19 mouse cellular contexts compared by ENCODE assay signal in the genomic region with DNA sequence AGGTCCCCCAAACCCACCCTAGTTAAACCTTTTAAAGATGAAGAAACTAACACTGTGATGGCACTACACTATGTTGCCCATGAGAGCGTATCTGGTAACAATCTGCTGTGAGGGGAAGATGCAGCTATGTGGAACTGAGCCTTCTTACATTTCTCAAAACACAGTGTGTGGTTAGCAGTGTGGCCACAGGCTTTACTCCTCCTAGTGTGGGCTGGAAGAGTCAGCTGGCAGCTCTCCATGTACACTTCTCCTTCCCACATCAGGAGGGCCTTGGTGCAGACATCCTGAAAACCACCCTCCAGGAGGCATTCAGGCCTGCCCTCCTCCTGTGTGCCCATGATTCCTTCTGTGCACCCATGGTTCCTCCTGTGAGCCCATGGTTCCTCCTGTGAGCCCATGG.
DNase-seq lines count a peak whose midpoint lies in the region; ATAC-seq and TF ChIP-seq lines count a peak whose summit lies in the region.
"Had no signal": no experiment of that assay in that cellular context is flagged by ENCODE, and none has a peak within 500 bp of the region (broad histone marks: within the 10 kb centered on the region; RNA-seq: fewer than 3 reads in every experiment).

No protein-coding gene starts in this region.

- DNase-seq in heart, adult 11 months = peak; percentile 49
- no peak for DNase-seq in heart, postnatal 10 days
- DNase-seq in 3134 (ENCODE audit: extremely low read depth, insufficient read length, low spot score) = peak; percentile 3
- peak; percentile 17 for DNase-seq in MEL (ENCODE audit: low read depth, low spot score)
- DNase-seq in lung, postnatal 10 days = no peak
- DNase-seq: heart, adult 18-20 months; lung, embryonic 14.5 days; thymus, postnatal 36 days had no signal

- no peaks in the 10 kb centered on the region for H3K4me1 ChIP-seq in MEL (ENCODE audit: control insufficient read depth in 1 of 2, insufficient read depth in 2 of 2, low read length in 2 of 2)
- H3K4me1 ChIP-seq in intestine, embryonic 16.5 days (ENCODE audit: control insufficient read depth, insufficient read depth, low read length) = no peaks in the 10 kb centered on the region
- H3K4me1 ChIP-seq: heart, embryonic 15.5 days; hindbrain, embryonic 12.5 days; intestine, embryonic 15.5 days; neural tube, embryonic 13.5 days had no signal

- no peak for TF ChIP-seq POLR2A in MEL (IDR thresholded peaks at IDR 0.05; ENCODE audit: control insufficient read depth in 1 of 2, insufficient read depth in 1 of 2, low read depth in 1 of 2, low read length in 2 of 2, poor library complexity in 1 of 2)

- no peak for TF ChIP-seq EP300 in MEL (IDR thresholded peaks at IDR 0.05; ENCODE audit: low read depth in 1 of 2, low read length in 2 of 2)

- 97% methylated on average over 1 of the region's 1 CpGs for WGBS in intestine, embryonic 16.5 days

- H3K79me2 ChIP-seq in MEL (ENCODE audit: control insufficient read depth, insufficient read depth, low read length, poor library complexity) = no peaks in the 10 kb centered on the region

- H3K9ac ChIP-seq in MEL (ENCODE audit: control insufficient read depth, low read depth, low read length, poor library complexity, severe bottlenecking) = no peak overlapping the region
- no peak overlapping the region for H3K9ac ChIP-seq in intestine, embryonic 16.5 days (ENCODE audit: low read depth, low read length)
- H3K9ac ChIP-seq: heart, embryonic 15.5 days; hindbrain, embryonic 12.5 days; intestine, embryonic 15.5 days; lung, embryonic 14.5 days; neural tube, embryonic 13.5 days had no signal

- no peak overlapping the region for H3K4me2 ChIP-seq in intestine, embryonic 16.5 days (ENCODE audit: low read depth, low read length)
- H3K4me2 ChIP-seq: heart, embryonic 15.5 days; hindbrain, embryonic 12.5 days; intestine, embryonic 15.5 days; lung, embryonic 14.5 days; neural tube, embryonic 13.5 days had no signal

- no peaks in the 10 kb centered on the region for H3K36me3 ChIP-seq in MEL (ENCODE audit: control insufficient read depth in 1 of 2, insufficient read depth in 2 of 2, low read length in 2 of 2)
- no peaks in the 10 kb centered on the region for H3K36me3 ChIP-seq in intestine, embryonic 16.5 days (ENCODE audit: control insufficient read depth, insufficient read depth, low read length)
- H3K36me3 ChIP-seq: heart, embryonic 15.5 days; hindbrain, embryonic 12.5 days; intestine, embryonic 15.5 days; neural tube, embryonic 13.5 days had no signal

- H3K9me3 ChIP-seq in MEL (replicated peaks; ENCODE audit: insufficient read depth, low read length) = no peaks in the 10 kb centered on the region
- no peaks in the 10 kb centered on the region for H3K9me3 ChIP-seq in intestine, embryonic 16.5 days (ENCODE audit: control insufficient read depth, low read length)
- H3K9me3 ChIP-seq: heart, embryonic 15.5 days; hindbrain, embryonic 12.5 days; intestine, embryonic 15.5 days; megakaryocyte, embryonic 14.5 days; neural tube, embryonic 13.5 days had no signal

- no peak for TF ChIP-seq RAD21 in MEL (IDR thresholded peaks at IDR 0.05; ENCODE audit: low read depth, low read length)

- no peak overlapping the region for H3K4me3 ChIP-seq in MEL (ENCODE audit: control insufficient read depth in 1 of 2, insufficient read depth in 1 of 2, low read depth in 2 of 2, low read length in 2 of 2)
- no peak overlapping the region for H3K4me3 ChIP-seq in intestine, embryonic 16.5 days (ENCODE audit: low read length)
- H3K4me3 ChIP-seq: heart, embryonic 15.5 days; hindbrain, embryonic 12.5 days; intestine, embryonic 15.5 days; layer of hippocampus, adult 2 months; megakaryocyte, embryonic 14.5 days; neural tube, embryonic 13.5 days had no signal

- H3K27ac ChIP-seq in MEL (ENCODE audit: control insufficient read depth, low read depth, low read length) = no peak overlapping the region
- H3K27ac ChIP-seq in intestine, embryonic 16.5 days (ENCODE audit: low read length) = no peak overlapping the region
- H3K27ac ChIP-seq: heart, embryonic 15.5 days; hindbrain, embryonic 12.5 days; intestine, embryonic 15.5 days; layer of hippocampus, adult 2 months; neural tube, embryonic 13.5 days; stomach, postnatal 0 days had no signal

- intact Hi-C loops in heart, postnatal 10 days (cut with DNase I) = no loop called here

- no peak for TF ChIP-seq CTCF in MEL (IDR thresholded peaks at IDR 0.05 in 2 of 3, conservative IDR thresholded peaks at IDR 0.05 in 1 of 3; ENCODE audit: control insufficient read depth in 1 of 3, insufficient read depth in 1 of 3, low read depth in 2 of 3, low read length in 3 of 3, poor library complexity in 1 of 3, severe bottlenecking in 1 of 3)

- H3K27me3 ChIP-seq in MEL (ENCODE audit: control insufficient read depth in 1 of 2, insufficient read depth in 2 of 2, low read length in 2 of 2) = no peaks in the 10 kb centered on the region
- H3K27me3 ChIP-seq in intestine, embryonic 16.5 days (replicated peaks; ENCODE audit: control insufficient read depth, insufficient read depth, low read length) = no peaks in the 10 kb centered on the region
- H3K27me3 ChIP-seq: heart, embryonic 15.5 days; hindbrain, embryonic 12.5 days; intestine, embryonic 15.5 days; megakaryocyte, embryonic 14.5 days; neural tube, embryonic 13.5 days had no signal

- peak; percentile 35 to 65 for ATAC-seq in hematopoietic stem cell, adult 5-6 weeks (replicated peaks in 1 of 2; ENCODE audit: insufficient read depth in 1 of 2, low FRiP score in 2 of 2, low TSS enrichment in 1 of 2, low read depth in 1 of 2, poor library complexity in 2 of 2, severe bottlenecking in 2 of 2)
- no peak for ATAC-seq in intestine, embryonic 16.5 days
- ATAC-seq: CD4-positive, CD25-positive, alpha-beta regulatory T cell, adult 4 months; forebrain, embryonic 14.5 days; intestine, embryonic 15.5 days had no signal

TF ChIP-seq in MEL, 35 proteins besides CTCF, POLR2A, EP300 and RAD21:
- no peak for TF ChIP-seq CHD2 (IDR thresholded peaks at IDR 0.05; ENCODE audit: low read length)
- no peak for TF ChIP-seq TAL1 (IDR thresholded peaks at IDR 0.05; ENCODE audit: low read length)
- no peak for TF ChIP-seq TBP (IDR thresholded peaks at IDR 0.05; ENCODE audit: low read depth, low read length)
- TF ChIP-seq BHLHE40 (IDR thresholded peaks at IDR 0.05; ENCODE audit: borderline replicate concordance, low read depth, low read length) = no peak
- no peak for TF ChIP-seq KAT2A (conservative IDR thresholded peaks at IDR 0.05; ENCODE audit: low read depth, low read length)
- TF ChIP-seq RCOR1 (IDR thresholded peaks at IDR 0.05; ENCODE audit: low read depth, low read length) = no peak
- no peak for TF ChIP-seq ZMIZ1 (IDR thresholded peaks at IDR 0.05; ENCODE audit: low read depth, low read length)
- no peak for TF ChIP-seq POLR2AphosphoS5 (IDR thresholded peaks at IDR 0.05; ENCODE audit: borderline replicate concordance, low read depth, low read length)
- TF ChIP-seq ZNF384 (IDR thresholded peaks at IDR 0.05; ENCODE audit: low read depth, low read length) = no peak
- TF ChIP-seq NELFE (IDR thresholded peaks at IDR 0.05; ENCODE audit: low read depth, low read length) = no peak
- TF ChIP-seq SIN3A (IDR thresholded peaks at IDR 0.05; ENCODE audit: low read length) = no peak
- TF ChIP-seq JUND (IDR thresholded peaks at IDR 0.05; ENCODE audit: low read depth, low read length) = no peak
- TF ChIP-seq UBTF (IDR thresholded peaks at IDR 0.05; ENCODE audit: borderline replicate concordance, insufficient read depth, low read depth, low read length) = no peak
- no peak for TF ChIP-seq ZC3H11A (IDR thresholded peaks at IDR 0.05; ENCODE audit: low read depth, low read length)
- no peak for TF ChIP-seq MAZ (IDR thresholded peaks at IDR 0.05; ENCODE audit: low read depth, low read length)
- TF ChIP-seq MYB (IDR thresholded peaks at IDR 0.05; ENCODE audit: low read depth, low read length) = no peak
- no peak for TF ChIP-seq USF1 (IDR thresholded peaks at IDR 0.05; ENCODE audit: low read depth, low read length)
- TF ChIP-seq MXI1 (IDR thresholded peaks at IDR 0.05; ENCODE audit: low read depth, low read length) = no peak

Comparison
In these comparisons a context has a peak if more than half of its experiments do, and no peak if none do; other contexts are left out.
1. DNase-seq: peak in heart, adult 11 months (single experiment), 3134 (single experiment) and MEL (single experiment); none in heart, postnatal 10 days (0 of 2) and lung, postnatal 10 days (single experiment).